ENCODE assay signal across 8 mouse cellular contexts in the genomic region with DNA sequence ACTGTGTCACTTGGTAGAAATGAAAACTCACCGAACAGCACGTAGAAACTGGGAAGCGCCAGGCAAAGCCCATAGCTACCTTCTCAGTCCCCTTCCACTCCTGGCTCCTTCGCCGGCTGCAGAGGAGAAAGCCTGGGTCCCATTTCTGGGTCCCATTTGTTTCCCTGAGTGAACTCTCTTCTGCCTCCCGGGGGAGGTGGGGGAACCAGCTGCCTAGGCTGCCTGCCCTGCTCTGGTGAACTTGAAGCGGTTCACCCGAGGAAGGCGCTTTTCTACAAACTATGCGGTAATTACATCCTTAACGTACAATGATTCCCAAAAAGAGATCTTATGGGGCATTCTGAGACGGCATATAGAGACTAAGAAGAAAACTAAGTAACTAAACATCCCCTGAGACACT. TPM values are rescaled to one million over a fixed set of nuclear protein-coding genes. Genes with fewer than 3 reads are reported as not detected.
DNase-seq lines count a peak whose midpoint lies in the region; ATAC-seq and TF ChIP-seq lines count a peak whose summit lies in the region.

No protein-coding gene starts in this region.

- H3K36me3 ChIP-seq in kidney, embryonic 15.5 days: no peaks in the 10 kb centered on the region
- no peaks in the 10 kb centered on the region for H3K36me3 ChIP-seq in embryonic facial prominence, embryonic 12.5 days
- no peaks in the 10 kb centered on the region for H3K36me3 ChIP-seq in hindbrain, postnatal 0 days (ENCODE audit: insufficient read depth, low read length)
- no peaks in the 10 kb centered on the region for H3K36me3 ChIP-seq in midbrain, embryonic 15.5 days (replicated peaks)

- intact Hi-C loops in left cerebral cortex, postnatal 10 days (cut with DNase I): no loop called here
- intact Hi-C loops in left cerebral cortex, postnatal 36 days (cut with DNase I): no loop called here

- peak overlapping the region; percentile 88 for H3K4me2 ChIP-seq in kidney, embryonic 15.5 days
- peak overlapping the region; percentile 75 for H3K4me2 ChIP-seq in embryonic facial prominence, embryonic 12.5 days (replicated peaks)
- peak overlapping the region; percentile 58 for H3K4me2 ChIP-seq in hindbrain, postnatal 0 days (ENCODE audit: low read depth, low read length)
- H3K4me2 ChIP-seq in midbrain, embryonic 15.5 days: peak overlapping the region; percentile 52

- no peaks in the 10 kb centered on the region for H3K9me3 ChIP-seq in kidney, embryonic 15.5 days (replicated peaks)
- no peaks in the 10 kb centered on the region for H3K9me3 ChIP-seq in embryonic facial prominence, embryonic 12.5 days
- H3K9me3 ChIP-seq in hindbrain, postnatal 0 days (ENCODE audit: low read length): no peaks in the 10 kb centered on the region
- no peaks in the 10 kb centered on the region for H3K9me3 ChIP-seq in midbrain, embryonic 15.5 days

- no peak for TF ChIP-seq CTCF in hindbrain, postnatal 0 days (IDR thresholded peaks at IDR 0.05; ENCODE audit: low read depth)

- ATAC-seq in kidney, embryonic 15.5 days (replicated peaks; ENCODE audit: low FRiP score): no peak
- no peak for ATAC-seq in embryonic facial prominence, embryonic 12.5 days (ENCODE audit: insufficient number of reproducible peaks, insufficient read depth, low FRiP score, low TSS enrichment)
- ATAC-seq in hindbrain, postnatal 0 days: no peak
- no peak for ATAC-seq in midbrain, embryonic 15.5 days (replicated peaks)

- WGBS in kidney, embryonic 15.5 days: 4% methylated on average over 12 of the region's 12 CpGs
- 3% methylated on average over 12 of the region's 12 CpGs for WGBS in embryonic facial prominence, embryonic 12.5 days
- 8% methylated on average over 12 of the region's 12 CpGs for WGBS in hindbrain, postnatal 0 days
- 5% methylated on average over 12 of the region's 12 CpGs for WGBS in midbrain, embryonic 15.5 days

- DNase-seq in kidney, adult 8-10 months: no peak
- peak; percentile 24 for DNase-seq in hindbrain, postnatal 0 days (ENCODE audit: low spot score)
- DNase-seq in left cerebral cortex, postnatal 10 days (ENCODE audit: extremely low spot score in 1 of 2, low spot score in 2 of 2): no peak
- DNase-seq in frontal cortex, postnatal 25 days (ENCODE audit: low spot score in 2 of 2): no peak
- DNase-seq in left cerebral cortex, postnatal 36 days (ENCODE audit: low spot score in 2 of 2): no peak

- H3K9ac ChIP-seq in kidney, embryonic 15.5 days: peak overlapping the region; percentile 60
- H3K9ac ChIP-seq in embryonic facial prominence, embryonic 12.5 days: 0 out of 2 replicates have a peak overlapping the region, but pooled peaks have one; percentile 63
- peak overlapping the region; percentile 41; the same call in 1 of the 2 replicates for H3K9ac ChIP-seq in hindbrain, postnatal 0 days (replicated peaks; ENCODE audit: low read length)
- H3K9ac ChIP-seq in midbrain, embryonic 15.5 days: no peak overlapping the region

- H3K4me1 ChIP-seq in kidney, embryonic 15.5 days: peaks cover 74% of the 10 kb centered on the region
- peaks cover 26% of the 10 kb centered on the region for H3K4me1 ChIP-seq in embryonic facial prominence, embryonic 12.5 days
- H3K4me1 ChIP-seq in hindbrain, postnatal 0 days (ENCODE audit: insufficient read depth, low read length): 0 out of 2 replicates have a peak, but pooled peaks cover 6% of the 10 kb centered on the region
- peaks cover 17% of the 10 kb centered on the region for H3K4me1 ChIP-seq in midbrain, embryonic 15.5 days

- H3K27ac ChIP-seq in kidney, embryonic 15.5 days: peak overlapping the region; percentile 96
- H3K27ac ChIP-seq in embryonic facial prominence, embryonic 12.5 days: peak overlapping the region; percentile 51; the same call in 1 of the 2 replicates
- peak overlapping the region; percentile 36; the same call in 1 of the 2 replicates for H3K27ac ChIP-seq in hindbrain, postnatal 0 days
- H3K27ac ChIP-seq in midbrain, embryonic 15.5 days: no peak overlapping the region

- H3K4me3 ChIP-seq in kidney, embryonic 15.5 days (replicated peaks): peak overlapping the region; percentile 57
- H3K4me3 ChIP-seq in embryonic facial prominence, embryonic 12.5 days: peak overlapping the region; percentile 54
- H3K4me3 ChIP-seq in hindbrain, postnatal 0 days (ENCODE audit: low read length): peak overlapping the region; percentile 38; the same call in 1 of the 2 replicates
- no peak overlapping the region for H3K4me3 ChIP-seq in midbrain, embryonic 15.5 days

- H3K27me3 ChIP-seq in kidney, embryonic 15.5 days: peaks cover 15% of the 10 kb centered on the region
- peaks cover 20% of the 10 kb centered on the region; the same call in 1 of the 2 replicates for H3K27me3 ChIP-seq in embryonic facial prominence, embryonic 12.5 days
- H3K27me3 ChIP-seq in hindbrain, postnatal 0 days (ENCODE audit: insufficient read depth, low read length): peaks cover 34% of the 10 kb centered on the region; the same call in 1 of the 2 replicates
- H3K27me3 ChIP-seq in midbrain, embryonic 15.5 days (replicated peaks): peaks cover 43% of the 10 kb centered on the region

RNA-seq across cellular contexts. Expression of gene Gm266, which starts 0.8 kb away (rescaled TPM):
- polyA plus RNA-seq in kidney, embryonic 15.5 days (2015; fragmentation: Nextera tagmentation; extraction: Ambion mirVana): 91.7 and 93.3 TPM in 2 replicates
- polyA plus RNA-seq in embryonic facial prominence, embryonic 12.5 days (2016; fragmentation: Nextera tagmentation; extraction: Ambion mirVana): 24.4 and 28.1 TPM in 2 replicates
- total RNA-seq in hindbrain, postnatal 0 days (2014; rRNA removed): 11.5 and 22.1 TPM in 2 replicates
- 11.8 TPM in 2 replicates for polyA plus RNA-seq in hindbrain, postnatal 0 days (2015; fragmentation: Nextera tagmentation; extraction: Ambion mirVana)
- 1.6 and 1.8 TPM in 2 replicates for polyA plus RNA-seq in midbrain, embryonic 15.5 days (2015; fragmentation: Nextera tagmentation; extraction: Ambion mirVana)
- 1 to 10 TPM; 4.0 TPM for total RNA-seq in left cerebral cortex, postnatal 10 days (2021)
- 1 to 10 TPM; 4.0 to 4.5 TPM for total RNA-seq in left cerebral cortex, postnatal 36 days (2021)

RNA-seq across cellular contexts. Expression of gene Tnfaip2, which starts 44.2 kb away (rescaled TPM):
- 19.5 and 22.9 TPM in 2 replicates for polyA plus RNA-seq in kidney, embryonic 15.5 days (2015; fragmentation: Nextera tagmentation; extraction: Ambion mirVana)
- 6.2 and 6.3 TPM in 2 replicates for polyA plus RNA-seq in embryonic facial prominence, embryonic 12.5 days (2016; fragmentation: Nextera tagmentation; extraction: Ambion mirVana)
- total RNA-seq in hindbrain, postnatal 0 days (2014; rRNA removed): 0.14 and 1.4 TPM in 2 replicates
- polyA plus RNA-seq in hindbrain, postnatal 0 days (2015; fragmentation: Nextera tagmentation; extraction: Ambion mirVana): 0.99 and 1.7 TPM in 2 replicates
- 0.38 and 1.3 TPM in 2 replicates for polyA plus RNA-seq in midbrain, embryonic 15.5 days (2015; fragmentation: Nextera tagmentation; extraction: Ambion mirVana)
- under 1 TPM; 0.61 to 0.81 TPM for total RNA-seq in left cerebral cortex, postnatal 10 days (2021)
- total RNA-seq in left cerebral cortex, postnatal 36 days (2021): 1 to 10 TPM in 1 of 2 experiments, under 1 TPM in 1; 0.77 to 1.2 TPM

RNA-seq across cellular contexts. Expression of gene Eif5, which starts 51.4 kb away (rescaled TPM):
- 577 and 624 TPM in 2 replicates for polyA plus RNA-seq in kidney, embryonic 15.5 days (2015; fragmentation: Nextera tagmentation; extraction: Ambion mirVana)
- 602 and 657 TPM in 2 replicates for polyA plus RNA-seq in embryonic facial prominence, embryonic 12.5 days (2016; fragmentation: Nextera tagmentation; extraction: Ambion mirVana)
- 197 and 343 TPM in 2 replicates for total RNA-seq in hindbrain, postnatal 0 days (2014; rRNA removed)
- 576 and 621 TPM in 2 replicates for polyA plus RNA-seq in hindbrain, postnatal 0 days (2015; fragmentation: Nextera tagmentation; extraction: Ambion mirVana)
- polyA plus RNA-seq in midbrain, embryonic 15.5 days (2015; fragmentation: Nextera tagmentation; extraction: Ambion mirVana): 475 and 505 TPM in 2 replicates
- total RNA-seq in left cerebral cortex, postnatal 10 days (2021): 100 to 1,000 TPM; 265 to 276 TPM
- total RNA-seq in left cerebral cortex, postnatal 36 days (2021): 100 to 1,000 TPM; 273 to 278 TPM
